Mouse (Mus musculus) bone marrow macrophage, adult 2 months (primary cell): ENCODE data around the gene Rpl3l.

Experiments
- CTCF ChIP-seq: IDR thresholded peaks from 2 replicates; pipeline ENCODE4 v1.5.1; 2012; ENCODE audit warnings: low read depth, mild to moderate bottlenecking, low read length, moderate library complexity
- POLR2A ChIP-seq: IDR thresholded peaks from 2 replicates; pipeline ENCODE4 v1.6.1; 2012; ENCODE audit warnings: mild to moderate bottlenecking, low read depth, low read length, borderline replicate concordance

DNA sequence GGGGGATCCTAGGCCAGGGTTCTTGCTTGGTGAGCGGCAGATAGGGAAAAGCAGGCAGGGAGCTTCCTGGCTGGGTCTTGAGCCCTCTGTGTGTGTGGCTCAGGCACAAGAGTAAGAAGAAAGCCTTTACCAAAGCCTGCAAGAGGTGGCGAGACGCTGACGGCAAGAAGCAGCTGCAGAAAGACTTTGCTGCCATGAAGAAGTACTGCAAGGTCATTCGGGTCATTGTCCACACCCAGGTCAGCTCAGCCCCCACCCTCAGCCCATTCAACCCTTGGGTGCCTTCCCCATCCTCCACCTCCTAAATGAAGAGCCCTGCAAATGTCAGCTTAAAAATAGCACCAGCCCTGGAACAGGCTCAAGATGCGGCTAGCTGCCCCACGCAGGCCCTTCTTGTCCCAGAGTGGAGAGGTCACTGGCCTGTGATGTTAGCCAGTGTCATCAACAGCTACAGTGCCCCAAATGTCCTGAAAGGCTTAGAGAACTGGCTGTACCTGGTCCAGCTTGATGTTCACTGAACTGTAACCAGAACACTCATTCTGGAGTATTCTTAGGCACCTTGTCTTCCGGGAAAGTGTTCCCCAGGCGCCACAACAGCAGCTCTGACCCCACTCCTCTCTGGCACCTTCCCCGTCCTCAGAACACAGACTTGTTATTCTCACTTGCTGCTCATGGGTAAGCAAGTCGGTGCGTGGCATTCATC is 4.8 kb downstream of the Rpl3l start:
- no peak for TF ChIP-seq POLR2A
- no peak for TF ChIP-seq CTCF
